Mouse (Mus musculus): Measurements from ENCODE around the gene Gm12184.

GRCm38 (mm10) chr11:48793184-48793583, 33.3 kb downstream of the Gm12184 start:
- no peak for TF ChIP-seq TAL1 (IDR thresholded peaks at IDR 0.05; ENCODE audit: low read length)
- TF ChIP-seq GATA1 (IDR thresholded peaks at IDR 0.05; ENCODE audit: low read length): no peak
